Mouse (Mus musculus) c-Kit-negative CD71-positive TER-119-positive erythroid progenitor cells, embryonic 14.5 days (primary cell): Measurements from ENCODE around the gene Tnnc1.

Experiments
- DNase-seq: peaks from one replicate; pipeline ENCODE4 v3.0.0-alpha.2; 2013; ENCODE audit warnings: low read depth, low spot score

Gene Tnnc1

GRCm38 (mm10) chr14:31208084-31208483 is at the start of gene Tnnc1:
Gene Tnnc1 (plus strand): TSS chr14:31208312.
- DNase-seq = no peak

DNA sequence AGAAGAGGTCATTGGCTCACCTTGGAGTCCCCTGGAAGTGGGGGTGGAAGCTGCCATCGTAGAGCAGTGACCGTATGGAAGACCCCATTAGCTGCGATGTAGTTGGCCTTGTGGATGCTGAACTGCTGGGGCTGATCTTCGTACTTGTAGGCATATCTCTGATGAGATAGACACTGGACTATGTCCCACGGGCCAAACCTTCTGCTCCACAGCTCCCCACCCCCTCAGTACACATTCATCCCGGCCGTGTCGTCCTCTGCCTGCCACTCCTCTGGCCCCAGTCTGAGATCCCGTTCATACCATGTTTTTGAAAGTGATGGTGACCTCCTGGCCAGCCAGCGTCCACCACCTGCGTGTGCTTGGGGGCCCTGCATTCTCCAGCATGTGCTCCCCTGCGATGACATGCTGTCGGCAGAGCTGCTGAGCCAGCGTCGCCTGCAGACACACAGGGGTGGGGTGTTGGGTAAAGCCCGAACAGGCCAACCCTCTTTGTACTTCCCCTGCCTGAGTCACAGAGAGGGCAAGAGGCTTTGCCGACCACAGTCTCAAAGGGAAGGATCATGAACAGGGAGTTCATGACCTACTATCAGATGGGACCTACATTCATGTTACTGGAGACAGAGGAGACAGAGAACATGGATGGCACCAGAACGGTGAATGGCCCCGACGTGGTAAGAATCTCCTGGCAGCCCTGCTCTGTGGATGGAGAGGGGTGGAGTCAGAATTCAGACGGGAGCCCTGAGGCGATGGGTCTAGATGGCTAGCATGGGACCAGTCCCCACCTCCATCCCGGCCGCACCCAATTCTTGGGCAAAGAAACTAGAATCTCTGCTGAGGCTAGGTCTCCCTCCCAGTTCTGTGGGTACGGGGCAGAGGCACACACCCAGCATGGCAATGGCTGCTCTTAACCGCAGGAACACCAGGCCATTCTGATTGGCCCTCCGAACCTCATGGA is 47.6 kb upstream of the Tnnc1 start:
- no peak for DNase-seq

- no peak for DNase-seq
These were observed 46.9 kb upstream of the Tnnc1 start for GRCm38 (mm10) chr14:31161191-31161590.

DNA sequence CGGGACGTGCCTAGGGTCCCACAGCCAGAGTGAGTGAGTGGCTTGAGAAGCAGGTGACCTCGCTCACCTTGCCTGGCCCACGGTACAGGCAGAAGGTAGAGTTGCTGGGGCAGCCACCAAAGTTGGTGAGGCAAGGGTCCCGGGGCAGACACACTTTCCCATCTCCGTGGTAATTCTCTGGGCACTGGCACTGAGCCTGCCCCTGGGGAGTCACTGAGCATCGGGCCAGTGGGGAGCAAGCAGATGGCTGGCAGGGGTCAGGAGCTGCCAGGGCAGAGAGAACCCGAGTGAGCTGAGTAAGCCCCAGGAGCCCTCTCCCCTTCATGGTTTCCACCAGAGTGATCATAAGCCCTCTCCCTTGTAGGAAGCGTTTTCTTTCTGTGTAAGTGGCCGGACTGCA is 46.5 kb upstream of the Tnnc1 start:
- DNase-seq = no peak

DNA sequence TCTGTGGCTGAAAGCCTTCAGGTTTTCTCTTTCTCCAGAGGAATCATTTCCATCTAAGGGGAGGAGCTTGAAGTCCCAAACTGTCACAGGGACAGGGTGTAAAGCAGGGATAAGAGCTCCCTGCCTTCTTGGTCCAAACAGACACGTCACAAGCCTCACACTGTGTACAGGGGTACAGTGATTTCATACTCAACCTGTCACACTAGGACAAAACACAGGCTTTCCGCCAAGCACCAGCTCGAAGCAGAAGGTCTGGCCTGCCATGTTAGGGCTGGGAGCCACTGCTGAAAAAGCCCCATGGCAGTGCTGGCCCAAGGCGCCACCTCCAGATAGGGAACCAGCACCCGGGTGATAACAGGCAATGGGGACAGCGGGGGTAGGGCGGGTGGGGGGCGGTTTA is 44.0 kb upstream of the Tnnc1 start:
- no peak for DNase-seq

DNA sequence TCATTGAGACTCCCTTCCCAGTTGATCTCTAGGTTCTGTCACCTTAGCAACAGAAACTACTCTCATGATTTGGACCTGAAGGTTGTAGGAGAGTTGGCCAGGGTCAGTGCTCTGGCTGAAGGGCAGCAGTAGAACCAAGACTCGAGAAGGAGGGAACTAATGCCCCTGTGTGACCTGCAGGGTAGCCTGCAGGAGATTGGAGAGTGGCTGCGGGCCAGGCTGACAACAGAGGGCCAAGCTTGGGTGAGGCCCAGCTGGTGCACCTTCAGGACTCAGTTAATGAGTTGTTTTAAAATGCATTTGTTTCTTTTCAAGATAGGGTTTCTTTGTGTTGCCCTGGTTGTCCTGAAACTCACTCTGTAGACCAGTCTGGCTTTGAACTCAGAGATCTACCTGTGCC is 43.1 kb upstream of the Tnnc1 start:
- no peak for DNase-seq

GRCm38 (mm10) chr14:31165458-31165857 is 42.7 kb upstream of the Tnnc1 start:
- DNase-seq = no peak

- DNase-seq = no peak
These were observed 42.0 kb upstream of the Tnnc1 start for GRCm38 (mm10) chr14:31165991-31166630.

DNA sequence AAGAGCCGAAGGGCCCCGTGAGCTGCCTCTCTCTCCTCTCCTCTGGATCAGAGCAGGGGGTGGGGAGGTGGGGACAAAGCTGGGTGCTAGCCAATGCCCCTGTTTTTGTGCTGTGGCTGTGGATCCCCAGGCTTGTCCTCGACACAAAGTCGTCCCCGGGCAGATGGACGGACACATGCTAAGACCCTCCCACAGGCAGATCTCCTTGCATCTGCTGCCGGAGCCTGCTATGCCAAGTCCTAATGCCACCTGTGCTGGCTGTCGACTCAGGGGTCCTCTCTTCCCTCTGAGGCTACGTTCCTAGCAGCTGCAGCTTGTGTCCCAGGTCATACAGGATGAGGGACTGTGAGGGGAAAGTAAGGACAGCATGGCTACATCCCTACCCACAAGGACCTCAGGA is 41.3 kb upstream of the Tnnc1 start:
- no peak for DNase-seq

GRCm38 (mm10) chr14:31168425-31168824 is 39.7 kb upstream of the Tnnc1 start, which contains the start of gene Stab1:
Gene Stab1 (minus strand): TSS chr14:31168641.
- DNase-seq = no peak

- no peak for DNase-seq
These were observed 38.6 kb upstream of the Tnnc1 start for GRCm38 (mm10) chr14:31169508-31169907.

GRCm38 (mm10) chr14:31170963-31171362 is 37.1 kb upstream of the Tnnc1 start:
- DNase-seq = no peak

DNA sequence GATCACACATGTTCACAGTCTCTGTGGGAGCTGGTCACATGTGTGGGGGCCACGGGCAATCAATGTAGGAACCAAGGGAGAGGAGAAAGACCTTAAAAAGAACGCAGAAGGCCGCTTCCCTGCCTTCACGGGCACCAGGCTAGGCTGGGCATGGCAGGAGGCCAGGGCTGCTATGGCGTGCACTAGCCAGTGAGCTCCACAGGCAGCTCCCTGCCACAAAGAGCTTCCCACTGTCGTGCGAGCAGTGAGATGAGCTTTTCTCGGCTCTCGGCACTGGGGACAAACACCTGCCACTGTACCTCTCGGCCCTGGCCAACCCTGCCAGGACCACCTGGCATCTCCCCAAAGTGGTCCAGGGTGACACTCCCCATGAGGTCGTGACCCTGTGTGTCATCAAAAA is 36.7 kb upstream of the Tnnc1 start:
- DNase-seq = no peak

- DNase-seq = no peak
These were observed 36.3 kb upstream of the Tnnc1 start for GRCm38 (mm10) chr14:31171821-31172220.

DNA sequence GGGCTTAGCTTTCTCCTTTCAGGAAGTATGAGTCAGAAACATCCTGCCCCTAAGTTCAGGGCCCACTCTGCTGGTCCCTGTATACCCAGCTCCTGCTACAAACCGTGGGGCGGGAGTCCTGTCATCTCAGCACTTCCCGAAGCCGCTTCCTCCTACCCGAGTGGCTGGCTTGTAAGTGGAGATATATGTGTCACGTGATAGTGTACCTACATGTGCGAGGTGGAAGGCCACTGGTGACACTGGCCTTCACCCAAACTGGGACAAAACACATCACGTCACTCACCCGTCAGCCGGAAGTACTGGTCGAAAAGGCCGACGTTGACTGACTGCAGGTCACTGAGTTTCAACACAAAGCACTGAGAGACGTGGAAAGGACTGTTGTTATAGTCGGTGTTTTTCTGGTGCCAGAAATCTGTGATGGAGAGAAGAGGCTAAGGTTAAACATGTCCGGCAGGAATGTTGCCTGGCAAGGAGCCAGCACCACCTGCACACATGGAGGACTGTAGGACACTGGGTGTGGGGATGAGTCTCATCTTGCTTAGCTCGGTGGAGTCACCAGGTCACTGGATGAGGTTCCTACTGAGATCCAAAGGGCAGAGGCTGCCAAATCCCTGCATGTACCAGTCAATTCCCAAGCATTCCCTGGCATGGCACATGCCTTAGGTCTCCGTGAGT is 35.2 kb upstream of the Tnnc1 start:
- DNase-seq = no peak

GRCm38 (mm10) chr14:31173537-31173936 is 34.6 kb upstream of the Tnnc1 start:
- DNase-seq = no peak

DNA sequence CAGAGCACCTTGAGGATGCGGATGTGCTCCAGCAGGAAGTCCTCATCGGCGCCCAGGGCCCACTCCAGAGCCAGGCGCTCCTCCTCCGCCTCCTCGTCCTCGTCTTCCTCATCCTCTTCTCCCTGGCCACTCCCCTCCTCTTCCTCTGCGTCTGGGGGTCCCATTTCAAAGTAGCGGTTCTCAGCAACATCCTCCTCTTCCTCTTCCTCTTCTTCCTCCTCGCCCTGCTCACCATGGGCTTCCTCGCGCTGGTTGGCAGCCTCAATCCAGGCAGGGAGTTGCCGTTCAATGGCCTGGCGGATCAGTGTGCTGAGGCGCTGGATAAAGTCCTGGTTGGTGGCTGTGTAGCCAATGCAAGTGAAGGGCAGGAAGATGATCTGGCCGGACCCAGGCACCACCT is 30.8 kb upstream of the Tnnc1 start:
- no peak for DNase-seq

- DNase-seq = no peak
These were observed 30.4 kb upstream of the Tnnc1 start for GRCm38 (mm10) chr14:31177715-31178114.

DNA sequence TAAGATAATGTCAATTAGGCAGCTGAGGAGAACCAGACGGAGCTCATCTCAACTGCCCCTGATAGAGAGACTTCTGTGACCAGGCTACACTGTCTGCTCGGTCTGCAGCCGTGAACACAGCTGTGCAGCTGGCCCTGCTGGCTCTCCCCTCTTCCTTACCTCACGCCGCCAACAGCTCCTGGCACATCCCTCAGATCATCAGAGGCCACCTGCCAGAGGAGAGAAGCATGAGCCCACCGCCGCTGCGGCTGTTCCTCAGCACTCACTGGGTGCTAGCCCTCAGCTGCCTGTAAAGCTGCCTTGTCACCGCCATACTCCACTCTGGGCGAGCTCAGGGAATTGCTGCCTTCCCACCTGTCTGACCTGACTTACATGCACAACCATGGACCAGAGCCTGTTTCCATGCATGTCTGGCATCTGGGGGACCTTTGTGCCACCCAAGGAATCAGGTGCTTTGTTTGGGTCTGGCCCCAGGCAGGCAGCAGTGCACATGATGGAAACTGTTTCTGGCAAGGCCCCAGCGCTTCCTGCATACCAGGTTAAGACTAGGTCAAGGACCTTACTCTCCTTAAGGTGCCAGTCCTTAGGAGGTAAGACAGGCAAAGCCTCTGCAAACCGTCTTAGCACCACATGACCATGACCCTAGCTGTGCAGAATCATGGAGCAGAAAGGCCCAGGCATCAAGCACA is 28.3 kb upstream of the Tnnc1 start:
- DNase-seq = no peak

GRCm38 (mm10) chr14:31181512-31181911 is 26.6 kb upstream of the Tnnc1 start:
- no peak for DNase-seq

DNA sequence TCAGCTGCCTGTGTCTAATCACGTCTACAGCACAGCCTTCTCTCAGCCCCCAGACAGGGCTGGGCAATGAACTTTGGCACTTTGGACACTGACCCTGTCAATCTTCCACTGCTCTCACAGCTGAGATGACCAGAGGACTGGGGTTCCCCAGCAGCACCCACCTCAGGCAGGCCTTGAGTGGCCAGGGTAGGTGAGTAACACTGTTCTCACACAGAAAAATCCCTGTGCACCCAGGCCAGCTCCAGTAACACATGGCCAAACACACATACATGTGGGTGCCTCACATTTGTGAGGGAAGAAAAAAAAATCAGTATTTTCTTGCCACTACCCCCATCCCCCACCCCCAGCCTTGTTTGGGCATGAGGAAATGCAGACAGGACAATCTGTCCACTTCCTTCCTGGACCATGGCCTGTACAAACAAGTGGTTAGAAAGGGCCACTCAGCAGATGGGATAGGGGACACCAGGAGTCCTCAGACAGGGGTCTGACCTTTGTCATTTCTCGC is 25.3 kb upstream of the Tnnc1 start:
- no peak for DNase-seq

GRCm38 (mm10) chr14:31183541-31183940 is 24.6 kb upstream of the Tnnc1 start:
- DNase-seq = no peak
